Mouse (Mus musculus): ENCODE results near the gene Osbp2.

GRCm38 (mm10) chr11:3802057-3802456 is 61.6 kb downstream of the Osbp2 start:
- TF ChIP-seq CTCF (IDR thresholded peaks at IDR 0.05; ENCODE audit: low read depth, low read length) = no peak
- no peak for TF ChIP-seq GATA1 (IDR thresholded peaks at IDR 0.05; ENCODE audit: borderline replicate concordance, low read length)
- no peak for TF ChIP-seq POLR2AphosphoS5 (IDR thresholded peaks at IDR 0.05; ENCODE audit: insufficient replicate concordance, low read depth, low read length)
- TF ChIP-seq TAL1 (conservative IDR thresholded peaks at IDR 0.05; ENCODE audit: low read depth, low read length) = no peak
- no peak for TF ChIP-seq GATA2 (IDR thresholded peaks at IDR 0.05; ENCODE audit: borderline replicate concordance, low read depth, low read length)
